Mouse (Mus musculus): ENCODE measurements around the gene Gm11444.

- TF ChIP-seq CTCF (IDR thresholded peaks at IDR 0.05; ENCODE audit: control insufficient read depth, insufficient read depth, insufficient replicate concordance, low read depth, low read length) (no peak), POLR2A (IDR thresholded peaks at IDR 0.05; ENCODE audit: control insufficient read depth, low read depth, low read length) (no peak)
Measured at GRCm38 (mm10) chr11:85844971-85845370, 5.2 kb downstream of the Gm11444 start.

Measured in testis, adult 2 months (tissue).